Mouse (Mus musculus): ENCODE results near the gene Grb7.
A peak's percentile ranks its signal among the peaks of the same experiment; 100 is the strongest.

The Grb7 gene

GRCm38 (mm10) chr11:98446213-98446561 is at the start of gene Grb7:
Grb7 (plus strand) TSS chr11:98446394.
- DNase-seq = no peak

DNA sequence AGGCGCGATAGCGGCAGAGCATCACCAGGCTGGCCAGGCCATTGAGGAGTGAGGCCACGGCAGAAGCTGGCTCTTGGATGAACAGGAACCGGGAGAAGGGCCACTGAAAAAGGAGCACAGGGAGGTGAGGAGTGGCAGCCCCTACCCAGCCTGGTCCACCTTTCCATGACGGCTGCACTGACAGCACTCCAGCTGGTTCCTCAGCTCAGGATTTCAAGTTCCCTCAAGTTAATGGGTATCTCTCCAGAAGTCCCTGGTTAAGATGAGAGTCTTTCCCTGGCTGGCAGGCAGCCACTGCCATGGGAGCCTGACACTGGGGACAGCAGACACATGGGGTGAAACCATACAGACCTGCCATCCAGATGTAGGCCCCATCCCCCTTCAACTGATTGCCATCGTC is 48.2 kb upstream of the Grb7 start:
- no peak for DNase-seq

DNA sequence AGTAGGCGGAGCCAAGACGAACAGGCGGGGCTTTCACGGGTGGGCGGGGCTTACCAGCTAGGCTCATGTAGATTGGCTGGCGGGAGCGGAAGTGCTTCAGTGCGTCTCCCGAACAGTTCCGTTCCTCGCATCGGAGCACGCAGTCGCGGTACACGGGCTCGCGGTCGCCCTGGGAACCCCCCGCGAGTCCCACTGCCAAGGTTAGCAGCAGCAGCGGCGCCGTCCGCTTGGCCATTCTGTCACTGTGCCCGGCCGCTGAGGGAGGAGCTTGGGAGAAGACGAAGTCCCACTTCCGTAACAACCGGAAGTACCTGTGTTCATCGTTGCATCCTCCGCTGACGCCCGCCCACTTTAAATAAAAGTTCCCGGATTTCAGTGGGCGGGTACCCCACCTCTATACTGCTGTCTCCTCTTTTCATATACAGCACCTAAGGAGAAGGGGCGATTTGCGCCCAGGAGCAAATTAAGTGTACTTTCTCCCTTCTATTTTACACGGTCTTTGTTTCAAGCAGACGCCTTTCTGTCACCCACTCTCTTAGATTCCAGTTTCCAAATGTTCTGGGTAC is 46.0 kb upstream of the Grb7 start, which contains the start of gene Pgap3:
TSS of gene Pgap3 (minus strand) at position 330 of the 566 bp plus-strand sequence.
- peak; percentile 80 to 86 for DNase-seq

GRCm38 (mm10) chr11:98400816-98401215 is 45.4 kb upstream of the Grb7 start:
- DNase-seq = no peak

GRCm38 (mm10) chr11:98406621-98407020 is 39.6 kb upstream of the Grb7 start:
- DNase-seq = no peak

DNA sequence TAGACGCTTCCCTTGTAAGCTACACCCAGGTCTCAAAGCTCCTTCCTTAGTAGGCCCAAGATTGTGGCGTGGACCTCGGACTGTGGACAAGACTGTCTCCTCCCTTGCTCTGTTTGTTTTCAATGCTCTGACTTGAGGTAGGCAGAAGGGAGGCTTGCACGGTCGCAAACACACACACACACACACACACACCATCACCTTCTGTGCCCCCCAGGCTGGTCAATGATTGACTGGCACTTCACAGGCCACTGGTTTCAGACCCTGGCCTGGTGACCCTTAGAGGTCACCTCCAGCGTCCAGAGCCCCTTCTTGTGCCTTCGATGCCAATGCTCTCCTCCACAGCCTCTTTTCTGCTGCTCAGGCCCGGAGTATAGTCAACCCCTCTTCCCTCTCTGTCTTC is 37.3 kb upstream of the Grb7 start:
- no peak for DNase-seq

- DNase-seq = no peak
Measured at GRCm38 (mm10) chr11:98409341-98409822, 36.8 kb upstream of the Grb7 start.

- no peak for DNase-seq
Measured at GRCm38 (mm10) chr11:98412273-98412796, 33.9 kb upstream of the Grb7 start, which contains the start of gene Erbb2. Erbb2 (plus strand) TSS chr11:98412470.

DNA sequence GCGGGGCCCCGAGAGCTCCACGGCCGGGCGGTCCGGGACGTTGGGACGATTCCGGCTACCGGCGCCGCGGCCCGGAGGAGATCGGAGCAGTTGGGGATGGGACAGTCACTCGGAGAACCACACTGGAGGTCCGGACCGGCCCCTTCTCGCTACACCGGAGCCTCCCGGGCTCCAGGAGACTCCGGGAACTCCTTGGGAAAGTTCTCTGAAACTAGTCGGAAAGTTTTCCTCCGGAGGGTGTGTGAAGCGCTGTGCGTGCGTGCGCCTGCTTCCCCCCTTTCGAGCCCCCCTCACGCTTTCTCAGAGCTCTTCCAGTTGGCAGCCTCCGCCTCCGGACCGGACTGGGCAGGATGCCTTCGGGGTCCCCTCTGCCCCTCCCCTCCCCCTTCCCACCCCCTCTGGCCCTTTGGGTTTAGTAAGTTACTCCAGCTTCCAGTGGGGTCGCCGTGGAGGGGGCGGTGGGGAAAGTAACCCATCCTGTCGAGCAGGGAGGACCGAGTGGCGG is 33.3 kb upstream of the Grb7 start:
- DNase-seq = no peak

DNA sequence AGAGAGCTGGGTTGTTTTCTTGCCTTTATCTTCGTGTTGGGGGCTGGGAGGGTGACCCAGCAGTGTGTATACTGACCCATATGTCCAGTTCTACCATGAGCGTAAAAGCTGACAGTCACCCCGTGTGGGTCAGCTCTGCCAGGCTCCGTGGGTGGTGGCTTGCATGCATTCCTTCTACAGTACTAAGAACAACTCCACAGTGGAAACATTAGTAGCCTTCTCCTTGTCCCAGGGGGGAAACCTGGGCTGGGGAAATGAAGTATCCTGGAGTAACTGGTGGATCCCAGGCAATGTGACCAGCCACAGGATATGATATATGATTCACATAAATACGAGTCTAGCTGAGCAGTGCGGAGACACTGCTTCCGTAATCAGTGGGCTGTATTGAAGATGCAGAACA is 32.5 kb upstream of the Grb7 start:
- no peak for DNase-seq

DNA sequence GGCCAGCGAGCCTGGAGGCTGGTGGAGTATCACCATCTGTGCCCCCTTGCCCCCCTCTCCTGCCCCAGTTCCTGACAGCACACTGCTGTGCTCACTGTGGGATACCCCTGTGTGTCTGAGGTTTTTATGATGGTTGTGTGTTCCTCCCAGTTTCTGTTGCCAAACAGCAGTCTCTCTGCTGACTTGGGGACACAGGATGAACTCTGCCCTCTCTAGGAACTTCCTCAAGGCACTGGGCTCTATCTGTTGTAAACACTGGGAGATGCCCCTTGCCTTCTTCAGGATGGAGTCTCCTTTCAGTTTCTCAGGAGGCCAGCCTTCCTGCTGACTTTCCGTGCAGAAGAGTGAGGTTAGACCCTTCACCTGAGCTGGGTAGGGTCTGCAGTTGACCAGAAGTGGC is 32.0 kb upstream of the Grb7 start:
- no peak for DNase-seq

- no peak for DNase-seq
Measured at GRCm38 (mm10) chr11:98417074-98417473, 29.1 kb upstream of the Grb7 start.

GRCm38 (mm10) chr11:98418273-98418672 is 27.9 kb upstream of the Grb7 start:
- no peak for DNase-seq

DNA sequence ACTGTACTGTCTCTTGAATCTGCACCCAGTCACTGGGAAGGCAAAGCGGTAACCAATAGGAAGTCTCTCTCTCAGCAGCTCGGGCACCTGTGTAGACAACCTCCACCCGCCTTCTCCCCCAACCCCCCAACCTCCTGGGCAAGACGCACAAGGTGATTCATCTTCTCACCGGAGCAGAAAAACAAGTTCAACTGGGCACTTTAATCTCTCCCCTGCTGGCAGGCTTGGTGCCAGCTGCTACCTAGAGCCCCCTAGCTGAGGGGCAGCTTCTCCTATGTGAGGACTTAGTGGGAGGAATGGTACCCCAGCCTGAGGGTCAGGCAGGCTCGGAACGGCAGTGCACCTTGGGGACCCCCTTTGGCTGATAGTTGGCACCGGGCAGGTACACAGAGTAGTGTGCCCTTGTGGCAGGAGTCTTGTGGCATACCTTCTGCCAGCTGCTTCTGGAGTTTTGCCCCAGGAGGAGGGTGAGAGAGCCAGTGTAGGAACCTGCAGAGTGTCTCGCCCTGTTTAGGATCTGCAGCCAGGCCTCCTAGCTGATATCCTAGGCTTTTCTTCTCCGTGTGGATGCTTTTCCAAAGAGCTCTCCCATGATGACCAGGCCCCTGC is 27.2 kb upstream of the Grb7 start:
- DNase-seq = no peak

DNA sequence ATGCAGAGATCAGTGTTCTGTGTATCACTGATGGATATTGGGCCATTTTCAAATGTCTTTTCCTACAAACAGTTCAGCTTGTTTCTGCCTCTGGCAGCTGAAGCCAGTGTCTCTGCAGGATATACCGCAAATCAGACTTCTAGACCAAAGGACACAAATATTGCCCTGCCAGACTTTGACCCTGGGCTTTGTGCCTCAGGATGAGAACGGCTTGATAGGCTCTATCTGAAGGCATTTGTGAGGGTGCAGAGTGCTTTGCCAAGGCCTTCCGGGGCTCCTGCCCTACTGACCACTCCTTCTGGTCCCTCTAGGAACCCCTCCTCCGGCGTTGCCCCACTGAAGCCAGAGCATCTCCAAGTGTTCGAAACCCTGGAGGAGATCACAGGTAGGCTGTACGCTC is 19.6 kb upstream of the Grb7 start:
- no peak for DNase-seq

DNA sequence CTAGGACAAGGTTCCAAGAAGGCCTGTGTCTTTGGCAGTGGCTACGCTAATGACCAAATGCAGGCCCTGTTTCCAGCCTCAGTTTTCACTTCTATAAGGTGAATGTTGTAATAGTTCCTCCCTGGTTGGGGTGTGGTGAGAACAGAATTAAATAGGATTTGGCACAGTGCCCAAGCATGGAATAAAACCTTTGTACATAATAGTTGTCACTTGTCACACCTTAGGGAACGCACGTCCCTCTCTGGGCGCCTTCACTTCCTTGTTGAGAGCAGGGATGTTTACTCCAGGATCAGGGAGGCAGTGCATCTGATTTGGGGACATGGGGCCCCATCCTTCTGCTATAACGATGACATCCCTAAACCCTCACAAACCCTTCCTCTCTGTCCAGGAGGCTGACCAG is 17.8 kb upstream of the Grb7 start:
- DNase-seq = no peak

GRCm38 (mm10) chr11:98431743-98432502 is 14.3 kb upstream of the Grb7 start:
- DNase-seq = no peak

- DNase-seq = no peak
Measured at GRCm38 (mm10) chr11:98435723-98436122, 10.5 kb upstream of the Grb7 start.

- DNase-seq = no peak
Measured at GRCm38 (mm10) chr11:98437441-98437840, 8.8 kb upstream of the Grb7 start.

DNA sequence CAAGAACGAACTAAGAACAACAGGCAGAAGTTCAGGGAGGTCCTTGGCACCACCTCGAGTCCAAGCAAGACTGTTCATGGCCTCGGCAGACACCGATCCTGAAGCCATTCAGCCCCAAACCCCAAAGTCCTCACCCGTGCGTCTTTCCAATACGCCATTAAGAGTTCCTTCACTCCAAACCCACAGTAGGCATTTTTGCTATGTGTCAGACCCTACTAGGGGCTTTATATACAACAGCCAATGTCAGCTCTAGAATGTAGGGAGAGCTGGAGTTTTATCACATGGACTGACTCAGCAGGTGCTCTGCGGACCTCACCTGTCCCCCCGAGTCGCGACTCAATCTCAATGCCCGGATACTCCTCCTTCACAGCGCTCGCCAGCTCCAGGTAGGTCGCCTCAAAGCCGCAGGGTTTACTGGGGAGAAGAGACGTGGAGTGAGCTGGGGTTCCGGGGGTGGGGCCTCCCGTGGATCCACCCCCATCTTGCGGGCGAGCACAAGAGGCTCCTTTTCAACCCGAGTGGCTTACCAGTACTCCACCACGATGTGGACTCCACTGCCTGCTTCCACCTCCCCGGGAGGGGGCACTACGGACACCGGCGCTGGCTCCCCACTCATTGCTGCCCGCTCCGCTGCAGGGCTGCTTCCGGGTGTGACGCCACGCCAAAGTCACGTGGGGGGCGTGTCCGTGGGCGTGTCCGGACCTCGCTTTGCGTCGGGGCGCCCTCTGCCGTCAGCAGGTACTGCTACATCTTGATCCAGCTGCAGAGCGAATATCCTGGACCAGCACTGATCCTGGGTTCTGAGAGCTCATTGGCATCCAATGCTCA is 7.6 kb upstream of the Grb7 start, which contains the start of gene Mien1:
TSS of gene Mien1 (minus strand) at position 661 of the 828 bp plus-strand sequence.
- peak; percentile 92 to 99 for DNase-seq

DNA sequence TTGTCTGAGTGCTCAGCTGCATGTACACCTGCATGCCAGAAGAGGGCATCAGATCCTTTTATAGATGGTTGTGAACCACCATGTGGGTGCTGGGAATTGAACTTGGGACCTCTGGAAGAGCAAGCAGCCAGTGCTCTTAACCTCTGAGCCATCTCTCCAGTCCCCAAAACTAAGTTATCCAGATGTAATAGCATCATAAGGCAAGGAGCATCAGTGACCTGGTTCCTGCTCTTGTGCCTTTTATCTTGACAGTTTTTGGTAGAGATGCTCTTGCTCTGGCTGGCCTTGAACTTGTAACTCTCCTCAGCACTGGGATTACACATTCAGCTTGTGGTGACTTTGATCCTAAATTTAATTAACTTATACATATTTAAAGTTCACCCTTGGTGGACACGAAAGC is 2.5 kb upstream of the Grb7 start:
- DNase-seq = no peak

DNA sequence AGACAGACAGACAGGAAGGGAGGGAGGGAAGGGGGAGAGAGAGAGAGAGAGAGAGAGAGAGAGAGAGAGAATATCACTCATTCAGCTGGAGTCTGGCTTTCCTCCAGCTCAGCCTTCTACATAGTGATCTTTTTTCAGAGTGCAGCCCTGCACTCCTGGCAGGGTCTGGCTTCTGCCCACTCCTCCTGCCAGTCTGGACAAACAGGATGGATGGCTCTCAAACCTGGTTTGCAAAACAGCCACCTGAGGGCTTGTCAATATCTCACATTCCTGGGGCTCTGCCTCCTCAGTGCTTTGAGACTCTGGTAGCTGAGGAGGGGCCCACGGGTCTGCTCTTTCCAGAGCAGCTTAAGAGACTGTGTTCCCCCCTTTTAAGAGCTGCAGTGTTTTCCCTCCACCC is 956 bp upstream of the Grb7 start:
- no peak for DNase-seq

GRCm38 (mm10) chr11:98445679-98446078 is 515 bp upstream of the Grb7 start:
- DNase-seq = no peak

Measured in cerebellum, adult 18-20 months (tissue).